Mouse (Mus musculus) erythroblast, embryonic 14.5 days (primary cell): ENCODE data around the gene Cideb. TPM values are rescaled to one million over a fixed set of nuclear protein-coding genes. Genes with fewer than 3 reads are reported as not detected.

Experiments
- H3K27me3 ChIP-seq: 2 replicates; pipeline ENCODE4 v1.6.1; 2012; ENCODE audit warnings: inconsistent platforms; ENCODE audit not compliant: control insufficient read depth
- H3K36me3 ChIP-seq: 2 replicates; pipeline ENCODE4 v1.6.1; 2012; ENCODE audit warnings: mild to moderate bottlenecking, inconsistent platforms; ENCODE audit not compliant: control insufficient read depth
- H3K4me1 ChIP-seq: 2 replicates; pipeline ENCODE4 v1.6.1; 2012; ENCODE audit warnings: inconsistent platforms; ENCODE audit not compliant: control insufficient read depth
- H3K4me3 ChIP-seq: replicated peaks from 2 replicates; pipeline ENCODE3; 2012; ENCODE audit warnings: moderate library complexity, mild to moderate bottlenecking, inconsistent platforms
- H3K9me3 ChIP-seq: 2 replicates; pipeline ENCODE4 v1.6.1; 2012; ENCODE audit warnings: low read length, inconsistent platforms, mixed read lengths; ENCODE audit not compliant: control insufficient read depth
- GATA1 ChIP-seq: IDR thresholded peaks from 2 replicates; pipeline ENCODE4 v1.6.1; 2012; ENCODE audit warnings: low read length, inconsistent platforms, mixed read lengths
- TAL1 ChIP-seq: IDR thresholded peaks from 3 replicates; pipeline ENCODE4 v1.6.1; 2012; ENCODE audit warnings: low read length, inconsistent platforms, mixed read lengths
- polyA plus RNA-seq: library from polyadenylated mRNA; stranded (reverse); fragments of >175 nt; gene quantifications from 2 replicates; pipeline ENCODE4 v1.2.3, GENCODE M21; 2012

Gene Cideb
- polyA plus RNA-seq, 1 experiment, result 0.08 TPM

GRCm38 (mm10) chr14:55783171-55783957 is 25.1 kb upstream of the Cideb start:
- Histone ChIP-seq H3K4me3 (no peak overlapping the region), H3K36me3 (no peaks in the 10 kb centered on the region), H3K9me3 (no peaks in the 10 kb centered on the region), H3K4me1 (peaks cover 17% of the 10 kb centered on the region), H3K27me3 (peaks cover 43% of the 10 kb centered on the region)
- TF ChIP-seq TAL1 (no peak), GATA1 (no peak)

GRCm38 (mm10) chr14:55782361-55782960 is 24.2 kb upstream of the Cideb start:
- Histone ChIP-seq H3K4me1 (peaks cover 13% of the 10 kb centered on the region), H3K27me3 (peaks cover 34% of the 10 kb centered on the region), H3K4me3 (no peak overlapping the region), H3K36me3 (no peaks in the 10 kb centered on the region), H3K9me3 (no peaks in the 10 kb centered on the region)
- TF ChIP-seq GATA1, result no peak
- TF ChIP-seq TAL1, result no peak

GRCm38 (mm10) chr14:55781310-55781709 is 23.1 kb upstream of the Cideb start:
- no peaks in the 10 kb centered on the region for H3K36me3 ChIP-seq
- H3K4me3 ChIP-seq, result no peak overlapping the region
- peaks cover 20% of the 10 kb centered on the region for H3K4me1 ChIP-seq
- H3K27me3 ChIP-seq, result peaks cover 33% of the 10 kb centered on the region
- no peaks in the 10 kb centered on the region for H3K9me3 ChIP-seq
- TF ChIP-seq GATA1 (no peak), TAL1 (no peak)

GRCm38 (mm10) chr14:55780736-55781135 is 22.5 kb upstream of the Cideb start:
- no peak overlapping the region for H3K4me3 ChIP-seq
- peaks cover 33% of the 10 kb centered on the region for H3K27me3 ChIP-seq
- no peaks in the 10 kb centered on the region for H3K9me3 ChIP-seq
- no peak for TF ChIP-seq TAL1
- TF ChIP-seq GATA1, result no peak
- H3K4me1 ChIP-seq, result peaks cover 20% of the 10 kb centered on the region
- no peaks in the 10 kb centered on the region for H3K36me3 ChIP-seq

GRCm38 (mm10) chr14:55779656-55780055 is 21.4 kb upstream of the Cideb start:
- H3K36me3 ChIP-seq, result no peaks in the 10 kb centered on the region
- H3K27me3 ChIP-seq, result peaks cover 38% of the 10 kb centered on the region

GRCm38 (mm10) chr14:55778686-55779085 is 20.4 kb upstream of the Cideb start:
- Histone ChIP-seq H3K9me3 (no peaks in the 10 kb centered on the region), H3K4me1 (peaks cover 20% of the 10 kb centered on the region), H3K4me3 (no peak overlapping the region), H3K36me3 (no peaks in the 10 kb centered on the region), H3K27me3 (peaks cover 34% of the 10 kb centered on the region)
- TF ChIP-seq GATA1 (no peak), TAL1 (no peak)

More at GRCm38 (mm10) chr14:55779656-55780055, 21.4 kb upstream of the Cideb start:
- Histone ChIP-seq H3K9me3 (no peaks in the 10 kb centered on the region), H3K4me3 (no peak overlapping the region), H3K4me1 (peaks cover 20% of the 10 kb centered on the region)
- TF ChIP-seq GATA1 (no peak), TAL1 (no peak)

GRCm38 (mm10) chr14:55777806-55778205 is 19.5 kb upstream of the Cideb start:
- TF ChIP-seq GATA1 (no peak), TAL1 (no peak)
- no peak overlapping the region for H3K4me3 ChIP-seq
- H3K9me3 ChIP-seq, result no peaks in the 10 kb centered on the region
- peaks cover 20% of the 10 kb centered on the region for H3K4me1 ChIP-seq
- H3K27me3 ChIP-seq, result peaks cover 30% of the 10 kb centered on the region
- no peaks in the 10 kb centered on the region for H3K36me3 ChIP-seq

GRCm38 (mm10) chr14:55777176-55777575 is 18.9 kb upstream of the Cideb start:
- Histone ChIP-seq H3K4me1 (peaks cover 20% of the 10 kb centered on the region), H3K4me3 (no peak overlapping the region), H3K36me3 (no peaks in the 10 kb centered on the region), H3K27me3 (peaks cover 30% of the 10 kb centered on the region), H3K9me3 (no peaks in the 10 kb centered on the region)
- TF ChIP-seq GATA1 (no peak), TAL1 (no peak)

GRCm38 (mm10) chr14:55776711-55777110 is 18.5 kb upstream of the Cideb start:
- H3K9me3 ChIP-seq, result no peaks in the 10 kb centered on the region
- peaks cover 20% of the 10 kb centered on the region for H3K4me1 ChIP-seq
- no peak overlapping the region for H3K4me3 ChIP-seq
- H3K36me3 ChIP-seq, result no peaks in the 10 kb centered on the region
- peaks cover 31% of the 10 kb centered on the region for H3K27me3 ChIP-seq
- TF ChIP-seq TAL1 (no peak), GATA1 (no peak)
